Mouse (Mus musculus): ENCODE results near the gene Dnajc22. TPM values are rescaled to one million over a fixed set of nuclear protein-coding genes. Genes with fewer than 3 reads are reported as not detected.

The Dnajc22 gene
- polyA plus RNA-seq, 1 experiment from 2014 or later, result 1.1 TPM

- 85% methylated on average over 3 of the region's 3 CpGs for WGBS
- Histone ChIP-seq H3K9me3 (ENCODE audit: control insufficient read depth, low read length) (no peaks in the 10 kb centered on the region), H3K27me3 (replicated peaks; ENCODE audit: control insufficient read depth, insufficient read depth, low read length) (no peaks in the 10 kb centered on the region), H3K27ac (ENCODE audit: low read depth, low read length) (no peak overlapping the region), H3K4me3 (ENCODE audit: low read length) (no peak overlapping the region), H3K4me1 (ENCODE audit: control insufficient read depth, insufficient read depth, low read depth, low read length) (no peaks in the 10 kb centered on the region), H3K36me3 (ENCODE audit: control insufficient read depth, insufficient read depth, low read length) (no peaks in the 10 kb centered on the region), H3K4me2 (ENCODE audit: low read length) (no peak overlapping the region), H3K9ac (ENCODE audit: low read depth, low read length) (no peak overlapping the region)
- ATAC-seq, result no peak
Measured at GRCm38 (mm10) chr15:99111139-99111538, 18.2 kb downstream of the Dnajc22 start.

- Histone ChIP-seq H3K4me2 (ENCODE audit: low read length) (no peak overlapping the region), H3K4me1 (ENCODE audit: control insufficient read depth, insufficient read depth, low read depth, low read length) (no peaks in the 10 kb centered on the region), H3K36me3 (ENCODE audit: control insufficient read depth, insufficient read depth, low read length) (no peaks in the 10 kb centered on the region), H3K4me3 (ENCODE audit: low read length) (no peak overlapping the region), H3K9me3 (ENCODE audit: control insufficient read depth, low read length) (no peaks in the 10 kb centered on the region), H3K27ac (ENCODE audit: low read depth, low read length) (no peak overlapping the region), H3K9ac (ENCODE audit: low read depth, low read length) (no peak overlapping the region), H3K27me3 (replicated peaks; ENCODE audit: control insufficient read depth, insufficient read depth, low read length) (no peaks in the 10 kb centered on the region)
- no peak for ATAC-seq
- 78% methylated on average over 4 of the region's 4 CpGs for WGBS
Measured at GRCm38 (mm10) chr15:99111809-99112208, 18.8 kb downstream of the Dnajc22 start.

- no peaks in the 10 kb centered on the region for H3K27me3 ChIP-seq (replicated peaks; ENCODE audit: control insufficient read depth, insufficient read depth, low read length)
- no peaks in the 10 kb centered on the region for H3K9me3 ChIP-seq (ENCODE audit: control insufficient read depth, low read length)
- H3K4me2 ChIP-seq (ENCODE audit: low read length), result peak overlapping the region; percentile 45
- H3K9ac ChIP-seq (ENCODE audit: low read depth, low read length), result no peak overlapping the region
- peak overlapping the region; percentile 14; the same call in 1 of the 2 replicates for H3K4me3 ChIP-seq (ENCODE audit: low read length)
- no peaks in the 10 kb centered on the region for H3K36me3 ChIP-seq (ENCODE audit: control insufficient read depth, insufficient read depth, low read length)
- no peak for ATAC-seq
- no peaks in the 10 kb centered on the region for H3K4me1 ChIP-seq (ENCODE audit: control insufficient read depth, insufficient read depth, low read depth, low read length)
- 59% methylated on average over 11 of the region's 11 CpGs for WGBS
- H3K27ac ChIP-seq (ENCODE audit: low read depth, low read length), result no peak overlapping the region
Measured at GRCm38 (mm10) chr15:99112843-99113395, 19.9 kb downstream of the Dnajc22 start.

GRCm38 (mm10) chr15:99113396-99113975 is 20.5 kb downstream of the Dnajc22 start:
- Histone ChIP-seq H3K4me2 (ENCODE audit: low read length) (peak overlapping the region; percentile 45), H3K9ac (ENCODE audit: low read depth, low read length) (no peak overlapping the region), H3K9me3 (ENCODE audit: control insufficient read depth, low read length) (no peaks in the 10 kb centered on the region), H3K27me3 (replicated peaks; ENCODE audit: control insufficient read depth, insufficient read depth, low read length) (no peaks in the 10 kb centered on the region), H3K27ac (ENCODE audit: low read depth, low read length) (no peak overlapping the region), H3K4me3 (ENCODE audit: low read length) (peak overlapping the region; percentile 14; the same call in 1 of the 2 replicates), H3K4me1 (ENCODE audit: control insufficient read depth, insufficient read depth, low read depth, low read length) (no peaks in the 10 kb centered on the region), H3K36me3 (ENCODE audit: control insufficient read depth, insufficient read depth, low read length) (no peaks in the 10 kb centered on the region)
- 8% methylated on average over 9 of the region's 9 CpGs for whole genome bisulfite sequencing
- no peak for ATAC-seq

- Histone ChIP-seq H3K36me3 (ENCODE audit: control insufficient read depth, insufficient read depth, low read length) (no peaks in the 10 kb centered on the region), H3K27ac (ENCODE audit: low read depth, low read length) (no peak overlapping the region), H3K4me2 (ENCODE audit: low read length) (no peak overlapping the region), H3K9ac (ENCODE audit: low read depth, low read length) (no peak overlapping the region), H3K4me1 (ENCODE audit: control insufficient read depth, insufficient read depth, low read depth, low read length) (no peaks in the 10 kb centered on the region), H3K27me3 (replicated peaks; ENCODE audit: control insufficient read depth, insufficient read depth, low read length) (no peaks in the 10 kb centered on the region), H3K9me3 (ENCODE audit: control insufficient read depth, low read length) (no peaks in the 10 kb centered on the region), H3K4me3 (ENCODE audit: low read length) (no peak overlapping the region)
- 47% methylated on average over 12 of the region's 14 CpGs for WGBS
- ATAC-seq, result no peak
Measured at GRCm38 (mm10) chr15:99114312-99115064, 21.5 kb downstream of the Dnajc22 start.

- Histone ChIP-seq H3K27ac (ENCODE audit: low read depth, low read length) (no peak overlapping the region), H3K27me3 (replicated peaks; ENCODE audit: control insufficient read depth, insufficient read depth, low read length) (no peaks in the 10 kb centered on the region), H3K9ac (ENCODE audit: low read depth, low read length) (no peak overlapping the region), H3K4me1 (ENCODE audit: control insufficient read depth, insufficient read depth, low read depth, low read length) (no peaks in the 10 kb centered on the region), H3K36me3 (ENCODE audit: control insufficient read depth, insufficient read depth, low read length) (no peaks in the 10 kb centered on the region), H3K4me3 (ENCODE audit: low read length) (no peak overlapping the region), H3K9me3 (ENCODE audit: control insufficient read depth, low read length) (no peaks in the 10 kb centered on the region), H3K4me2 (ENCODE audit: low read length) (no peak overlapping the region)
- ATAC-seq, result no peak
- 88% methylated on average over 7 of the region's 7 CpGs for WGBS
Measured at GRCm38 (mm10) chr15:99115065-99115423, 22.1 kb downstream of the Dnajc22 start.

DNA sequence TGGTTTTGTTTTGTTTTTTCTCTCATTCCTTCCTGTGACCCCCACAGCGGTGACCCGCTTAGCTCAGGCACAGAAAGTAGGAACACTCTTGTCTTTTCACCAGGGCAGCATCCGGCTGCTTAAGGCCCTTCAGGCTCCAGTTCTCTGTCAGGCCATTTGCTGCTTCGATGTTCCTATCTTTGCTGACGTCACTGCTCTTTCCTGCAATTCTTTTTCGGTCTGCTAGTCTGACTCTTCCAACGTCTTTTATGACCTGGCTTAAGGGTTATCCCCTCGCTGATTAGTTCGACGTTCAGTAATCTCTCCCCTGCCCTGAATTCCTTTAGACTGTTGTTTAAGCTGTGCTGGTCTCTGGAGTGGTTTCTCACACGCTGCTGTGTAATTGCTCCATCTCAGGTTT is 23.6 kb downstream of the Dnajc22 start:
- 67% methylated on average over 11 of the region's 11 CpGs for WGBS
- ATAC-seq, result no peak
- no peaks in the 10 kb centered on the region for H3K4me1 ChIP-seq (ENCODE audit: control insufficient read depth, insufficient read depth, low read depth, low read length)
- H3K27me3 ChIP-seq (replicated peaks; ENCODE audit: control insufficient read depth, insufficient read depth, low read length), result no peaks in the 10 kb centered on the region
- no peak overlapping the region for H3K9ac ChIP-seq (ENCODE audit: low read depth, low read length)
- no peak overlapping the region for H3K27ac ChIP-seq (ENCODE audit: low read depth, low read length)
- no peak overlapping the region for H3K4me3 ChIP-seq (ENCODE audit: low read length)
- H3K9me3 ChIP-seq (ENCODE audit: control insufficient read depth, low read length), result no peaks in the 10 kb centered on the region
- no peak overlapping the region for H3K4me2 ChIP-seq (ENCODE audit: low read length)
- H3K36me3 ChIP-seq (ENCODE audit: control insufficient read depth, insufficient read depth, low read length), result no peaks in the 10 kb centered on the region

- no peak for ATAC-seq
- Histone ChIP-seq H3K27me3 (replicated peaks; ENCODE audit: control insufficient read depth, insufficient read depth, low read length) (no peaks in the 10 kb centered on the region), H3K4me1 (ENCODE audit: control insufficient read depth, insufficient read depth, low read depth, low read length) (peaks cover 2% of the 10 kb centered on the region; the same call in 1 of the 2 replicates), H3K9me3 (ENCODE audit: control insufficient read depth, low read length) (no peaks in the 10 kb centered on the region), H3K36me3 (ENCODE audit: control insufficient read depth, insufficient read depth, low read length) (no peaks in the 10 kb centered on the region), H3K4me3 (ENCODE audit: low read length) (no peak overlapping the region), H3K27ac (ENCODE audit: low read depth, low read length) (no peak overlapping the region), H3K9ac (ENCODE audit: low read depth, low read length) (no peak overlapping the region), H3K4me2 (ENCODE audit: low read length) (no peak overlapping the region)
- 14% methylated on average over 11 of the region's 11 CpGs for WGBS
Measured at GRCm38 (mm10) chr15:99120814-99121213, 27.8 kb downstream of the Dnajc22 start.

DNA sequence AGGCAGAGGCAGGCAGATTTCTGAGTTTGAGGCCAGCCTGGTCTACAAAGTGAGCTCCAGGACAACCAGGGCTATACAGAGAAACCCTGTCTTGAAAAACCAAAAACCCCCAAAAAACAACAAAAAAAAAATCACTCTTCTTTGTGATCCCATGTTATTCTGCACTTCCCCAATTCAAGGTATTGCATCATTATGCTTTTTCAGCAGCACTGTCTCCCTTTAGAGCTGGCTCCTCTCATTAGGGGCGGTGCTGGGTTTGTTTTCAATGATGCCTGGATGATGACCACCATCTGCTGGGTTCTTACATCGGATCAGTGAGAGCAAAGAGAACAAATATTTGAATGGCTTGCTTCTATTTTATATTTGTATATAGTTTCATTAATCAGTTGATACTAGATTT is 29.7 kb downstream of the Dnajc22 start:
- Histone ChIP-seq H3K4me3 (ENCODE audit: low read length) (no peak overlapping the region), H3K9ac (ENCODE audit: low read depth, low read length) (no peak overlapping the region), H3K27ac (ENCODE audit: low read depth, low read length) (no peak overlapping the region), H3K4me2 (ENCODE audit: low read length) (no peak overlapping the region), H3K4me1 (ENCODE audit: control insufficient read depth, insufficient read depth, low read depth, low read length) (peaks cover 3% of the 10 kb centered on the region), H3K9me3 (ENCODE audit: control insufficient read depth, low read length) (no peaks in the 10 kb centered on the region), H3K27me3 (replicated peaks; ENCODE audit: control insufficient read depth, insufficient read depth, low read length) (no peaks in the 10 kb centered on the region), H3K36me3 (ENCODE audit: control insufficient read depth, insufficient read depth, low read length) (no peaks in the 10 kb centered on the region)
- no peak for ATAC-seq
- 82% methylated on average over 2 of the region's 2 CpGs for WGBS
